Mouse (Mus musculus): ENCODE measurements around the gene Vsx1. TPM values are rescaled to one million over a fixed set of nuclear protein-coding genes. Genes with fewer than 3 reads are reported as not detected.

Vsx1 gene
- polyA plus RNA-seq, 1 experiment from 2014 or later = not detected

DNA sequence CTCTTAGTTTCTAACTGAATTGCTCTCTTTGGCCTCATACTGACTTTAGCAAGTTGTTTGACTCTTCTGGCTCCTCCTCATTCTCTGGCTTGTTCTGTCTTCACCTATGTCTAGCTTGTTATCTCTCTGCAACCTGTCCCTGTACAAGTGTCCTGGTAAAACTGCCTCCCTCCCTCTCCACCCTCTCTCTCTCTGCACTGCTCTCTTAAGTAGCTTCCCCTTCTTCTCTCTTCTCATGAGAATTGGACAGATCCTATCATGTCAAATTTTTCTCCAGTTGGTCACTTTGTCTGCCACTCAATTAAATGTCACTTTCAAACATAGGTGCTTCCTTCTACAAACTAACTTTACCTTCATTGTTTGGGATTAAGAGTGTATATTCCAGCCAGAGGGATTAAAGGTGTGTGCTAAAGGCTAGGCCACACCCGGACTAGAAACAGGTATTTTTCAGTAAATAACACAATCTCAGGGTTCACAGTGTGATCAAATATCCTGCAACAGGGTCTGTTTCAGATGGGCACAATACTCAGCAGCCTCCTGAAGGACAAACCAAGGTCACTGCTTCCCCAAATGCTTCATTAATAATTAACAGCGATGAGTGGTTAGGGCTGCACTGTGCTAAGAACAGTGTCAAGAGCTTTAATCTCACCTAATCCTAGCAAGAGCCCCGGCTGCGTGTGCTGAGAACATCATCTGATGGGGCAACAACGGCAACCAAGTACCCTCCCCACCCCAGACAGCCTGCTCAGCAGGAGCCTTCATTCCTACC, 24.8 kb downstream of the Vsx1 start:
- ATAC-seq (ENCODE audit: low FRiP score, low TSS enrichment) = no peak
- 83% methylated on average over 5 of the region's 5 CpGs for whole genome bisulfite sequencing
- Histone ChIP-seq H3K36me3 (ENCODE audit: control insufficient read depth, insufficient read depth, low read length) (no peaks in the 10 kb centered on the region), H3K4me3 (ENCODE audit: low read length) (no peak overlapping the region), H3K9ac (ENCODE audit: low read depth, low read length) (no peak overlapping the region), H3K27me3 (ENCODE audit: control insufficient read depth, insufficient read depth, low read length) (peaks cover 9% of the 10 kb centered on the region), H3K27ac (ENCODE audit: low read depth, low read length) (no peak overlapping the region), H3K9me3 (ENCODE audit: control insufficient read depth, low read length) (no peaks in the 10 kb centered on the region), H3K4me1 (ENCODE audit: control insufficient read depth, insufficient read depth, low read length) (peaks cover 3% of the 10 kb centered on the region; the same call in 1 of the 2 replicates), H3K4me2 (replicated peaks; ENCODE audit: low read depth, low read length) (no peak overlapping the region)

DNA sequence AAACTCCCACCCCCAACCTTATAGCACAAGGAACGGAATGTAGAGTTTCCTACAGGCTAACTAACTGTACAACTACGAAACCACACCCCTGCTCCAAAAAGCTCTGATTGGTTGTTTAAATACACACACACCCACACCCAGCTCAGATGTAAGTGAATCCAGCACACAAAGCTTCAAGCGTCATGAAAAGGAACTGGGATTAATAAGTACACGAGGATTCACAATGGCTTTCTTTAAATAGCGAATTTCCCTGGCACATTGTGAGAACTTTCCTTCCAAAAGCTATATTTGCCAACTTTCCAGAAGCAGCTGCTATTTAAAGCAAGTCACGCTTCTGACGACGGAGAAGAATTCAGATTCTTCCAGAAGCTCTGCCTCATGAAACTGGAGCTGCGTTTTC, 25.9 kb downstream of the Vsx1 start:
- H3K27ac ChIP-seq (ENCODE audit: low read depth, low read length) = no peak overlapping the region

GRCm38 (mm10) chr2:150662007-150662406, 27.2 kb downstream of the Vsx1 start:
- no peaks in the 10 kb centered on the region for H3K36me3 ChIP-seq (ENCODE audit: control insufficient read depth, insufficient read depth, low read length)
- no peak overlapping the region for H3K4me2 ChIP-seq (replicated peaks; ENCODE audit: low read depth, low read length)
- WGBS = 86% methylated on average over 2 of the region's 2 CpGs
- H3K4me1 ChIP-seq (ENCODE audit: control insufficient read depth, insufficient read depth, low read length) = no peaks in the 10 kb centered on the region
- no peak for ATAC-seq (ENCODE audit: low FRiP score, low TSS enrichment)
- no peak overlapping the region for H3K4me3 ChIP-seq (ENCODE audit: low read length)
- peaks cover 1% of the 10 kb centered on the region for H3K27me3 ChIP-seq (ENCODE audit: control insufficient read depth, insufficient read depth, low read length)
- H3K9ac ChIP-seq (ENCODE audit: low read depth, low read length) = no peak overlapping the region
- no peaks in the 10 kb centered on the region; the same call in 1 of the 2 replicates for H3K9me3 ChIP-seq (ENCODE audit: control insufficient read depth, low read length)
- no peak overlapping the region for H3K27ac ChIP-seq (ENCODE audit: low read depth, low read length)

More for the DNA sequence above, 25.9 kb downstream of the Vsx1 start:
- Histone ChIP-seq H3K4me2 (replicated peaks; ENCODE audit: low read depth, low read length) (no peak overlapping the region), H3K9ac (ENCODE audit: low read depth, low read length) (no peak overlapping the region), H3K4me1 (ENCODE audit: control insufficient read depth, insufficient read depth, low read length) (peaks cover 3% of the 10 kb centered on the region; the same call in 1 of the 2 replicates), H3K36me3 (ENCODE audit: control insufficient read depth, insufficient read depth, low read length) (no peaks in the 10 kb centered on the region), H3K4me3 (ENCODE audit: low read length) (no peak overlapping the region), H3K27me3 (ENCODE audit: control insufficient read depth, insufficient read depth, low read length) (peaks cover 6% of the 10 kb centered on the region), H3K9me3 (ENCODE audit: control insufficient read depth, low read length) (no peaks in the 10 kb centered on the region)
- WGBS = 74% methylated on average over 9 of the region's 9 CpGs
- no peak for ATAC-seq (ENCODE audit: low FRiP score, low TSS enrichment)

DNA sequence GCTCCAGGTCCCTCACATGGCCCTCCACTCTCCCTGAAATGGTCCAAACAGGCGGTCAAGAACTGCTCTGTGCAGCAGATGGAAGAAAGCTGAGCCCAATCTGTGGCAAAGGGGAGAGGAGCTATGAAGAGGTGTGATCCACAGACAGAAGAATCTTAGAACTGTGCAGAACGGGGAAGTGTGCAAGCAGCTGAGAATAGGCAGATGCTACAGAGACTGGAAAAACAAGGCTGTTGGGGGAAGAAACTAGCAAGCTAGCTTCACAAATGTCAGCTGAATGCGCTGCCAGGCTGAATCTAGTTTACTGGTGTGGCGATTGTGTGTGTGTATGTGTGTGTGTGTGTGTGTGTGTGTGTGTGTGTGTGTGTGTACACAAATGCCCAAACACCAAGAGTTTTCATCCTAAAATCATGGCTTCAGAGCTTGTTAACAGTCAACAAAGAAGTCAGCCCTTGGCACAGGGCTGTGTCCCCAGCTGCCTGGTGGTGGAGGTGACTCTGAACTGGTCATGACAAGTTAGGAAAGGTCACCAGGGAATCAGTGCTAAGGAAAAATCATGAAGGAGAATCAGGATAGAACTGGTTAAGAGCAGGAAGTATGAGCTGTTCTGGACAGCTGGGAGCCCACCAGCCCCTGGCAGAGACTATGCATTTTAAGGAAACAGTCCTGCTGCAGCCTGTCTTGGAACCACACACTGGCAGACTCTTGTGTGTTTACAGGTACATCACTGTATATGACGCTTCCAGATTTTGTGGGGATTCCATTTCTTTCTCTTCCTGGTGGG, 28.3 kb downstream of the Vsx1 start:
- Histone ChIP-seq H3K4me1 (ENCODE audit: control insufficient read depth, insufficient read depth, low read length) (no peaks in the 10 kb centered on the region), H3K36me3 (ENCODE audit: control insufficient read depth, insufficient read depth, low read length) (no peaks in the 10 kb centered on the region), H3K27me3 (ENCODE audit: control insufficient read depth, insufficient read depth, low read length) (no peaks in the 10 kb centered on the region), H3K9me3 (ENCODE audit: control insufficient read depth, low read length) (no peaks in the 10 kb centered on the region; the same call in 1 of the 2 replicates), H3K27ac (ENCODE audit: low read depth, low read length) (no peak overlapping the region), H3K4me2 (replicated peaks; ENCODE audit: low read depth, low read length) (no peak overlapping the region), H3K9ac (ENCODE audit: low read depth, low read length) (no peak overlapping the region), H3K4me3 (ENCODE audit: low read length) (no peak overlapping the region)
- 86% methylated on average over 5 of the region's 5 CpGs for WGBS
- 0 out of 2 replicates have a peak, but pooled peaks have one; percentile 13 for ATAC-seq (ENCODE audit: low FRiP score, low TSS enrichment)

DNA sequence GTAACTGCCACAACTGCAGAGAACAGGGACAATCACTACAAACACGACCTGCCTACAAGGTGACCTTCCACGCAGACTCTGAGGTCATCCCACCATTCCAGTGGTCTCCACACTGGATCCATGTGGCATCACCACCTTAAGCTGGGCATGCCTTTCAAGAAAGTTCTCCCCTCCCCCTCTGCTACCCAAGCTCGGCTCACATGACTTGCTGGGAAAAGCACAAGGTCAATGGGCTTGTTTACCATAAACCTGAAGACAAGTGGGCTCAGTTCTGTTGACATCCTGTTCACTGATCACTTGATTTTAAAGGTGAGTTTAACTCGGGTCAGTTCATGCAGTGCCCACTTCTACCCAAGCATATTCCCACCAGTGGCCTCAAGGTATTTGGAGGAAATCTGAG, 29.1 kb downstream of the Vsx1 start:
- no peak overlapping the region for H3K27ac ChIP-seq (ENCODE audit: low read depth, low read length)
- H3K27me3 ChIP-seq (ENCODE audit: control insufficient read depth, insufficient read depth, low read length) = no peaks in the 10 kb centered on the region
- no peaks in the 10 kb centered on the region for H3K36me3 ChIP-seq (ENCODE audit: control insufficient read depth, insufficient read depth, low read length)
- no peak for ATAC-seq (ENCODE audit: low FRiP score, low TSS enrichment)
- no peak overlapping the region for H3K9ac ChIP-seq (ENCODE audit: low read depth, low read length)
- no peaks in the 10 kb centered on the region; the same call in 1 of the 2 replicates for H3K9me3 ChIP-seq (ENCODE audit: control insufficient read depth, low read length)
- no peak overlapping the region for H3K4me3 ChIP-seq (ENCODE audit: low read length)
- no peak overlapping the region for H3K4me2 ChIP-seq (replicated peaks; ENCODE audit: low read depth, low read length)
- WGBS = 59% methylated on average over 4 of the region's 4 CpGs
- no peaks in the 10 kb centered on the region for H3K4me1 ChIP-seq (ENCODE audit: control insufficient read depth, insufficient read depth, low read length)

DNA sequence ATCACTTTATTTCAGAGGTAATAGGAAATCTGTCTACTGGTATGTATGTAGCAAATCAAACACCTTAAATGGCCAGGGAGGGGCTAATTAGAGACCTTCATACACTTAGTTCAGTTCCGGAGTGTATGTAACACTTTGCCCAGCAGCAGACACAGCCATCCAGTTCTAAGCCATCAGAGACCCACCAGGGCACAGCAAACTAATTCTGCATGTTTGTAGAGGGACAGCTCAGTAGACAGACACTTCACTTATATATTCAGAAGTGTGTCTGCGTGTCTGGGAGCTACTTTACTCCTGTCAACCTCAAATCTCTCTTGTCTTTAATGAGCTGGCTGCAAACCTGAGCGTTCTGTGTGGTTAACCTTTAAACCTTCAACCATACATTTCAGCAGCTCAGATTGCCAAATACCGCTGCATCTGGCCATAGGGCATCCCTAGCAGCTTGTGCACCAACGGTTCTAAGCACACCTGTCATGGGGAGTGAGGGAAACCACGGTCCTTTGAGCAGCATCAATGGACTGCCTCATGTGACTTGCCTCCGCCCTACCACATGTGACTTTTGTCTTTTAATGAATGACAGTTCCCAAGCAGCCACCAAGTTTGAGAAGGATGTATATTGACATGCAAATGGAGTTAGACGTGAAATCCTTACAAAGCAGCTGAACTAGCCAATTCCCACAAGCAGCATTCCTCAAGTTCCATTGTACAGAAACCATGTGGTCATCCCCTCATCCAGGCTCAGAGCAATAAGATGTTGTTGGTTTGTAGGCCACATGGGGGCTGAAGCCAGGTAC, 32.0 kb downstream of the Vsx1 start:
- Histone ChIP-seq H3K4me1 (ENCODE audit: control insufficient read depth, insufficient read depth, low read length) (no peaks in the 10 kb centered on the region), H3K4me3 (ENCODE audit: low read length) (no peak overlapping the region), H3K9me3 (ENCODE audit: control insufficient read depth, low read length) (no peaks in the 10 kb centered on the region; the same call in 1 of the 2 replicates), H3K4me2 (replicated peaks; ENCODE audit: low read depth, low read length) (no peak overlapping the region), H3K27ac (ENCODE audit: low read depth, low read length) (no peak overlapping the region), H3K9ac (ENCODE audit: low read depth, low read length) (no peak overlapping the region), H3K36me3 (ENCODE audit: control insufficient read depth, insufficient read depth, low read length) (no peaks in the 10 kb centered on the region), H3K27me3 (ENCODE audit: control insufficient read depth, insufficient read depth, low read length) (no peaks in the 10 kb centered on the region)
- WGBS = 45% methylated on average over 8 of the region's 8 CpGs
- ATAC-seq (ENCODE audit: low FRiP score, low TSS enrichment) = no peak

DNA sequence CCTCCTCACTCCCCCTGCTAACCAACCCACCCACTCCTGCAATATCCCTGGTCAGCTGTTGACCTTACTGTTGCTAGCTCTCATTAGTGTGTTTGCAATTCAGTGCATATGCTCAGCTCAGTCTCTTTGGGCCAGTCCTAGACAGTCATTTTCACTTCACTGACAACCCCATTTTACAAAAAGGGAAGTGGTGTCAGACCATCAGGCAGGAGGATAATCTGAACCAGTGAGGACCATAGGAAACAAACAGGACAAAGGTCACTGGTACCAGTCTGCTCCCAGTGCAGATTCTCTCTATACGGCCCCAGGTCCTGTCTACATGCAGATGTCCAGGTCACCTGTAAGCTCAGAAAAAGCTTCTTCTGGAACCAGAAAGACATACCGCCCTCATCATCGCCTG, 33.0 kb downstream of the Vsx1 start:
- Histone ChIP-seq H3K9me3 (ENCODE audit: control insufficient read depth, low read length) (no peaks in the 10 kb centered on the region; the same call in 1 of the 2 replicates), H3K4me3 (ENCODE audit: low read length) (no peak overlapping the region), H3K27me3 (ENCODE audit: control insufficient read depth, insufficient read depth, low read length) (no peaks in the 10 kb centered on the region), H3K27ac (ENCODE audit: low read depth, low read length) (no peak overlapping the region), H3K9ac (ENCODE audit: low read depth, low read length) (no peak overlapping the region), H3K4me2 (replicated peaks; ENCODE audit: low read depth, low read length) (no peak overlapping the region), H3K36me3 (ENCODE audit: control insufficient read depth, insufficient read depth, low read length) (no peaks in the 10 kb centered on the region), H3K4me1 (ENCODE audit: control insufficient read depth, insufficient read depth, low read length) (peaks cover 4% of the 10 kb centered on the region; the same call in 1 of the 2 replicates)
- no peak for ATAC-seq (ENCODE audit: low FRiP score, low TSS enrichment)
- 94% methylated on average over 3 of the region's 3 CpGs for WGBS

DNA sequence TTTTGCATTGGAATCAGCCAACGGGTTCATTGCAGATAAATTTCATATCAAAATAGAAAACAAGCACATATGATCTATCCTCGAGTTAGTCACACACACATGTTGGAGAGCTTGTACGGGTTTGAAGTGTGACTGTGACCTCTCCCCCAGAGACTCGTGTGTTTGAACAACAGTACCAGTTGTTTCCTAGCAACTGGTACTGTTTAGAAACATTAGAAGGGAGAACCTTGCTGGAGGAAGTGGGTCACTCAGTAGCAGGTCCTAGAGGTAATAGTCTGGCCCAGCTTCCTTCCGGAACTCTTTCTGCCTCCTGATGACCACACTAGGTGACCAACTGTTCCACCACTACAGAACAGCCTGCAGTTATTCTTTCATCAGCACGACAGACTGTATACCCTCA, 33.9 kb downstream of the Vsx1 start:
- H3K27me3 ChIP-seq (ENCODE audit: control insufficient read depth, insufficient read depth, low read length) = no peaks in the 10 kb centered on the region
- peaks cover 10% of the 10 kb centered on the region; the same call in 1 of the 2 replicates for H3K4me1 ChIP-seq (ENCODE audit: control insufficient read depth, insufficient read depth, low read length)
- H3K9ac ChIP-seq (ENCODE audit: low read depth, low read length) = no peak overlapping the region
- H3K9me3 ChIP-seq (ENCODE audit: control insufficient read depth, low read length) = no peaks in the 10 kb centered on the region; the same call in 1 of the 2 replicates
- H3K4me3 ChIP-seq (ENCODE audit: low read length) = no peak overlapping the region
- H3K36me3 ChIP-seq (ENCODE audit: control insufficient read depth, insufficient read depth, low read length) = no peaks in the 10 kb centered on the region
- WGBS = 81% methylated on average over 6 of the region's 6 CpGs
- H3K4me2 ChIP-seq (replicated peaks; ENCODE audit: low read depth, low read length) = no peak overlapping the region
- no peak overlapping the region for H3K27ac ChIP-seq (ENCODE audit: low read depth, low read length)
- no peak for ATAC-seq (ENCODE audit: low FRiP score, low TSS enrichment)

Measured in kidney, embryonic 14.5 days (tissue).